Mouse (Mus musculus) lung, adult 2 months (tissue): ENCODE measurements around the gene St6galnac1.

Experiments used
- CTCF ChIP-seq: fragments of 200-500 bp; IDR thresholded peaks from 2 replicates; pipeline ENCODE4 v1.5.1; 2011; ENCODE audit warnings: mild to moderate bottlenecking, low read length, control low read depth; ENCODE audit not compliant: insufficient read depth
- POLR2A ChIP-seq: fragments of 200-500 bp; IDR thresholded peaks from 2 replicates; pipeline ENCODE4 v1.6.1; 2011; ENCODE audit warnings: low read depth, mild to moderate bottlenecking, control low read depth, low read length, borderline replicate concordance; ENCODE audit errors: extremely low read depth

DNA sequence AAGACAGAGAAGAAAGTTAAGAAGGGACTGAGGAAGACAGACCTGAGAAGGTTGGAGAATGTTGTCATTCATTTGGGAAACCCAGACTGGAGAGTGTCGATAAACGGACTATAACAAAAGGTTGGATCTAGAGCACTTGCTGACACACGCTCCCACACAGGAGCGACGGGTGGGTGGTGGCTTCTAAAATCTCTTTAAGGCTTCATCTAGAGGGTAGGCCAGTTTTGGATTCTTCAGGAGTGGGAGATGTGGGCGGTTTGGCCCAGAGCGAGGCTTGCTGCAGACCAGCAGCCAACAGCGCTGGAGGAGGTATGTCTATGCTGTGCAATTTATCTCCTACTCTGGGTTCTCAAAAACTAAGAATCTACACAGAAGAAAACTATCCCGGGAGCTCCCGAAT, 47.3 kb upstream of the St6galnac1 start:
- TF ChIP-seq POLR2A, result no peak
- no peak for TF ChIP-seq CTCF
